Mouse (Mus musculus) liver, postnatal 0 days (tissue): ENCODE results near the gene Pcp2. TPM values are rescaled to one million over a fixed set of nuclear protein-coding genes. Genes with fewer than 3 reads are reported as not detected.

Source experiments
- ATAC-seq: fragments of 200-750 bp; cut with Nextera tagmentation; 2 replicates; pipeline ENCODE4 v1.8.0; 2017; ENCODE audit warnings: mild to moderate bottlenecking, moderate library complexity
- DNase-seq: peaks from one replicate; pipeline ENCODE4 v3.0.0-alpha.2; 2016
- H3K27ac ChIP-seq: fragments of 300-500 bp; sonication (generic); 2 replicates; pipeline ENCODE4 v1.5.1; 2014; ENCODE audit warnings: antibody characterized with exemption, moderate library complexity, mild to moderate bottlenecking, low read depth
- H3K27me3 ChIP-seq: fragments of 300-500 bp; sonication (generic); 2 replicates; pipeline ENCODE4 v1.6.1; 2014; ENCODE audit warnings: low read length, control low read depth, mixed read lengths; ENCODE audit not compliant: insufficient read depth
- H3K36me3 ChIP-seq: fragments of 300-500 bp; sonication (generic); replicated peaks from 2 replicates; pipeline ENCODE4 v1.6.1; 2014; ENCODE audit warnings: mild to moderate bottlenecking, control low read depth, low read length, moderate library complexity, mixed read lengths; ENCODE audit not compliant: insufficient read depth
- H3K4me1 ChIP-seq: fragments of 300-500 bp; sonication (generic); 2 replicates; pipeline ENCODE4 v1.6.1; 2014; ENCODE audit warnings: antibody characterized with exemption, mild to moderate bottlenecking, control low read depth; ENCODE audit not compliant: insufficient read depth
- H3K4me2 ChIP-seq: fragments of 300-500 bp; sonication (generic); 2 replicates; pipeline ENCODE4 v1.6.1; 2014; ENCODE audit warnings: low read depth, mild to moderate bottlenecking, low read length, moderate library complexity, mixed read lengths
- H3K4me3 ChIP-seq: fragments of 300-500 bp; sonication (generic); 2 replicates; pipeline ENCODE4 v1.5.1; 2014; ENCODE audit warnings: low read depth, low read length
- H3K9ac ChIP-seq: fragments of 300-500 bp; sonication (generic); replicated peaks from 2 replicates; pipeline ENCODE4 v1.6.1; 2014; ENCODE audit warnings: mild to moderate bottlenecking, moderate library complexity
- H3K9me3 ChIP-seq: fragments of 300-500 bp; sonication (generic); 2 replicates; pipeline ENCODE4 v1.6.1; 2016; ENCODE audit warnings: mild to moderate bottlenecking, control low read depth, low read length, mixed read lengths
- CTCF ChIP-seq: sonication (generic); IDR thresholded peaks from 2 replicates; pipeline ENCODE4 v1.5.1; 2016; ENCODE audit warnings: antibody characterized with exemption, low read depth
- EP300 ChIP-seq: IDR thresholded peaks from 2 replicates; pipeline ENCODE4 v1.6.1; 2016; ENCODE audit warnings: antibody characterized with exemption, low read depth, mild to moderate bottlenecking
- WGBS: fragments of 180-500 bp; shearing (Covaris S2); extraction: QIAGEN DNeasy Blood & Tissue Kit; methylation state at CpG from one replicate; pipeline ENCODE4 v1.1.7; 2014; ENCODE audit not compliant: insufficient replicate concordance; 5-methylcytosine and 5-hydroxymethylcytosine counted together
- polyA plus RNA-seq: library from polyadenylated mRNA; unstranded; fragments of >200 nt; fragmentation: Nextera tagmentation; extraction: Ambion mirVana; gene quantifications from 2 replicates; pipeline ENCODE4 v1.2.1, GENCODE M21; 2015

Gene Pcp2
- polyA plus RNA-seq, 1 experiment from 2014 or later = 0.07 TPM

- no peak for TF ChIP-seq EP300
- peak; percentile 72 for TF ChIP-seq CTCF
- Histone ChIP-seq H3K9me3 (no peaks in the 10 kb centered on the region), H3K9ac (no peak overlapping the region), H3K4me2 (no peak overlapping the region), H3K4me1 (peaks cover 17% of the 10 kb centered on the region), H3K27me3 (no peaks in the 10 kb centered on the region), H3K27ac (no peak overlapping the region), H3K4me3 (no peak overlapping the region), H3K36me3 (peaks cover 9% of the 10 kb centered on the region; the same call in 1 of the 2 replicates)
- WGBS = 43% methylated on average over 5 of the region's 5 CpGs
- DNase-seq (peak; percentile 52), ATAC-seq (peak; percentile 37)
Measured at GRCm38 (mm10) chr8:3628014-3628413, 2.7 kb upstream of the Pcp2 start.

GRCm38 (mm10) chr8:3626971-3627370, 1.6 kb upstream of the Pcp2 start:
- H3K9me3 ChIP-seq = no peaks in the 10 kb centered on the region
- peaks cover 17% of the 10 kb centered on the region for H3K4me1 ChIP-seq
- H3K27me3 ChIP-seq = no peaks in the 10 kb centered on the region
- ATAC-seq = no peak
- TF ChIP-seq EP300 = no peak
- TF ChIP-seq CTCF = no peak
- H3K9ac ChIP-seq = no peak overlapping the region
- WGBS = 22% methylated on average over 5 of the region's 5 CpGs
- DNase-seq = no peak
- H3K4me2 ChIP-seq = no peak overlapping the region
- no peak overlapping the region for H3K27ac ChIP-seq
- H3K36me3 ChIP-seq = peaks cover 4% of the 10 kb centered on the region; the same call in 1 of the 2 replicates
- H3K4me3 ChIP-seq = no peak overlapping the region

GRCm38 (mm10) chr8:3622119-3622518, 3.2 kb downstream of the Pcp2 start:
- Histone ChIP-seq H3K4me3 (peak overlapping the region; percentile 75), H3K9ac (peak overlapping the region; percentile 68; the same call in 1 of the 2 replicates), H3K4me1 (peaks cover 19% of the 10 kb centered on the region), H3K9me3 (no peaks in the 10 kb centered on the region), H3K27ac (no peak overlapping the region), H3K36me3 (peaks cover 16% of the 10 kb centered on the region), H3K4me2 (peak overlapping the region; percentile 74), H3K27me3 (no peaks in the 10 kb centered on the region)
- TF ChIP-seq CTCF (no peak), EP300 (no peak)
- ATAC-seq (no peak), DNase-seq (no peak)
- WGBS = 62% methylated on average over 8 of the region's 8 CpGs

- Histone ChIP-seq H3K4me2 (peak within 1 kb of the TSS; percentile 77), H3K27ac (no peak within 1 kb of the TSS; the same call in none of the 2 replicates), H3K27me3 (no peaks in the 10 kb centered on the region), H3K9ac (peak within 1 kb of the TSS; percentile 74), H3K36me3 (peaks cover 22% of the 10 kb centered on the region), H3K4me1 (peaks cover 19% of the 10 kb centered on the region), H3K4me3 (peak within 1 kb of the TSS; percentile 75), H3K9me3 (no peaks in the 10 kb centered on the region)
- peak; percentile 98 for ATAC-seq
- peak; percentile 73; the same call in 1 of the 2 replicates for TF ChIP-seq EP300
- no peak for TF ChIP-seq CTCF
- peak; percentile 100 for DNase-seq
- WGBS = under 1% methylated on average over 37 of the region's 37 CpGs
Measured at GRCm38 (mm10) chr8:3621199-3621970, 4.0 kb downstream of the Pcp2 start, which contains the start of the genes Xab2 and Pet100. TSS of gene Xab2 (minus strand) at chr8:3621316. TSS of gene Pet100 (plus strand) at chr8:3621548.

- peak; percentile 57 for ATAC-seq
- Histone ChIP-seq H3K4me1 (no peaks in the 10 kb centered on the region), H3K36me3 (peaks cover 59% of the 10 kb centered on the region), H3K4me3 (no peak overlapping the region), H3K9me3 (no peaks in the 10 kb centered on the region), H3K4me2 (no peak overlapping the region), H3K27ac (no peak overlapping the region; the same call in 1 of the 2 replicates), H3K27me3 (no peaks in the 10 kb centered on the region), H3K9ac (no peak overlapping the region)
- 85% methylated on average over 6 of the region's 6 CpGs for WGBS
- no peak for DNase-seq
- TF ChIP-seq EP300 = no peak
- no peak for TF ChIP-seq CTCF
Measured at GRCm38 (mm10) chr8:3609816-3610150, 15.6 kb downstream of the Pcp2 start.

GRCm38 (mm10) chr8:3609046-3609815, 16.1 kb downstream of the Pcp2 start:
- H3K36me3 ChIP-seq = peaks cover 53% of the 10 kb centered on the region
- no peaks in the 10 kb centered on the region for H3K4me1 ChIP-seq
- DNase-seq (no peak), ATAC-seq (peak; percentile 11; the same call in 1 of the 2 replicates)
- H3K9me3 ChIP-seq = no peaks in the 10 kb centered on the region
- no peak overlapping the region for H3K4me2 ChIP-seq
- peak overlapping the region; percentile 34 for H3K27ac ChIP-seq
- 79% methylated on average over 12 of the region's 12 CpGs for WGBS
- TF ChIP-seq CTCF = no peak
- TF ChIP-seq EP300 = no peak
- no peaks in the 10 kb centered on the region for H3K27me3 ChIP-seq
- H3K9ac ChIP-seq = no peak overlapping the region
- H3K4me3 ChIP-seq = no peak overlapping the region
